Mouse (Mus musculus): ENCODE data around the gene Pcbp3. TPM values are rescaled to one million over a fixed set of nuclear protein-coding genes. Genes with fewer than 3 reads are reported as not detected.

Gene Pcbp3
- polyA plus RNA-seq, 1 experiment, result 235 TPM

DNA sequence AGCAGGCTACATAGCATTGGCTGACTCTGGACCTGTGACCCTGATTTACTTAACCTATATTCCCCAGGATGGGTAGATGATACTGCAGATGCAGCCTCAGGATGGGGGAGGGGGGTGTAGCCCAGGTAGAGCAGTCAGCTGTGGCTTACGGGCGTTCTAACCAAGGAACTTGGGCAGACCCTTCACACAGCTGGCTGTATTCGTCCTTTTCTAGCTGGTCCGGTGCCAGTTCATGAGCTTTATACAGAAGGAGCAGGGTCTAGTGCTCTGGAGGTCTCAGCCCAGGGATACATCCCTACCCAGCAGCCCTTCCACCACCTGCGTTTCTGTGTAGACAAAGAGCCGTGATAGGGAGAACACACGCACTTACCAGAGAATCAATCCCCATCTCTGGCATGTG, 234.4 kb downstream of the Pcbp3 start:
- Histone ChIP-seq H3K27me3 (ENCODE audit: control insufficient read depth, insufficient read depth, low read length) (no peaks in the 10 kb centered on the region), H3K4me3 (ENCODE audit: control insufficient read depth, low read depth, low read length) (no peak overlapping the region), H3K36me3 (ENCODE audit: control insufficient read depth, insufficient read depth, low read length) (no peaks in the 10 kb centered on the region), H3K4me1 (ENCODE audit: control insufficient read depth, insufficient read depth, low read length) (peaks cover 15% of the 10 kb centered on the region), H3K27ac (ENCODE audit: control insufficient read depth, insufficient read depth, low read depth, low read length) (no peak overlapping the region)
- no peak for TF ChIP-seq POLR2A (IDR thresholded peaks at IDR 0.05; ENCODE audit: control insufficient read depth, low read depth, low read length)
- no peak for TF ChIP-seq CTCF (IDR thresholded peaks at IDR 0.05; ENCODE audit: control insufficient read depth, insufficient read depth, insufficient replicate concordance, low read depth, low read length)

- Histone ChIP-seq H3K27me3 (ENCODE audit: control insufficient read depth, insufficient read depth, low read length) (no peaks in the 10 kb centered on the region), H3K36me3 (ENCODE audit: control insufficient read depth, insufficient read depth, low read length) (no peaks in the 10 kb centered on the region), H3K4me3 (ENCODE audit: control insufficient read depth, low read depth, low read length) (no peak overlapping the region), H3K4me1 (ENCODE audit: control insufficient read depth, insufficient read depth, low read length) (peaks cover 15% of the 10 kb centered on the region), H3K27ac (ENCODE audit: control insufficient read depth, insufficient read depth, low read depth, low read length) (no peak overlapping the region)
- TF ChIP-seq CTCF (IDR thresholded peaks at IDR 0.05; ENCODE audit: control insufficient read depth, insufficient read depth, insufficient replicate concordance, low read depth, low read length) (no peak), POLR2A (IDR thresholded peaks at IDR 0.05; ENCODE audit: control insufficient read depth, low read depth, low read length) (no peak)
These were observed 234.8 kb downstream of the Pcbp3 start for GRCm38 (mm10) chr10:76726866-76727265.

DNA sequence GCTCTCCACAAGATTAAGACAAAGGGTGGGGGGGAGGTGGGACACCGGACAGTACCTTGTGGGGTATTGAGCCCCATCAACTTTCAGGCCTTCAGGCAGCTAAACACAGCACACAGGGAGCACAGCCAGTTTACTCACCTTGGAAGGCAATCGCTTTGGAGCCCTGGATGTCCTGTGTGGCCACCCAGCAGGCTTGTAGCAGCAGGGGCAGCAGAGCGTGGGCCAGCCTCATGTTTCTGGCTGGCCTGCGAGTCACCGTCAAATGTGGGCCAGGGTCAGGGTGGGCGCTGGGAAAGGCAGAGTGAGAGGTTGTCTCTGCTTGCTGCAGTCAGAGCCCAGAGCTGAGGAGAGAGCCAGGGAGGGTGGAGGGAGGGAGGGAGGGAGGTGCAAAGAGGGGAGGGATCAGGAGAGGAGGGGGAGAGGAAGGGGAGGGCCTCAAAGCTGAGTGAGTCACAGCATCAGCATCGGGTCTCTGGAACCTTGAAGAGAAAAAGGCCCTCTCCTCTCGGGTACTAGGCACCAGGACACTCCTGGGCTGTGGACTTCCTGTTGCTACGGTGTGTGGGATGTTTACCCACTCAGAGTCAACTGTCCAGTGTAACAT, 235.9 kb downstream of the Pcbp3 start, which contains the start of gene Col6a1:
Col6a1 (minus strand) TSS at position 487 of the 604 bp plus-strand sequence.
- no peaks in the 10 kb centered on the region for H3K36me3 ChIP-seq (ENCODE audit: control insufficient read depth, insufficient read depth, low read length)
- peak within 1 kb of the TSS; percentile 32; the same call in 1 of the 2 replicates for H3K27ac ChIP-seq (ENCODE audit: control insufficient read depth, insufficient read depth, low read depth, low read length)
- peak within 1 kb of the TSS; percentile 34 for H3K4me3 ChIP-seq (ENCODE audit: control insufficient read depth, low read depth, low read length)
- no peaks in the 10 kb centered on the region for H3K27me3 ChIP-seq (ENCODE audit: control insufficient read depth, insufficient read depth, low read length)
- H3K4me1 ChIP-seq (ENCODE audit: control insufficient read depth, insufficient read depth, low read length), result peaks cover 15% of the 10 kb centered on the region
- no peak for TF ChIP-seq POLR2A (IDR thresholded peaks at IDR 0.05; ENCODE audit: control insufficient read depth, low read depth, low read length)
- TF ChIP-seq CTCF (IDR thresholded peaks at IDR 0.05; ENCODE audit: control insufficient read depth, insufficient read depth, insufficient replicate concordance, low read depth, low read length), result no peak

DNA sequence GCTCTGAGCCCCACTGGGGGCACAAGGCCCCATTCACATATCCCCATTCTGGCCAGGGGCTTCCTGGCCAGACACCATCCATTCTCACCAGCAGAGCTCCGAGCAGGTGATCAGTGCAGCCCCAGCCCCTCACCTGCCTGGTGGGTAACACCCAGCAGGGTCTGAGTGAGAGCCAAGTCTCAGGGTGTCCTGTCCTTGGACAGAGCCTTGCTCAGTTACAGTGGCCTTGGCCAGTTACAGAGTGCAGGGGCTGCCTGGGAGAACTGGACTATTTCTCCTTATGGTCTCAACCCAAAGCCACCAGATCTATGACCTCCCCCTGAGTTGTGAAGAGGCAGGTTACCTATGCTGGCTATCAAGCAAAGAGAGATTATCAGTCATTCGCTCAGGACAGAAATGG, 236.6 kb downstream of the Pcbp3 start:
- Histone ChIP-seq H3K4me1 (ENCODE audit: control insufficient read depth, insufficient read depth, low read length) (peaks cover 15% of the 10 kb centered on the region), H3K4me3 (ENCODE audit: control insufficient read depth, low read depth, low read length) (peak overlapping the region; percentile 34), H3K27me3 (ENCODE audit: control insufficient read depth, insufficient read depth, low read length) (no peaks in the 10 kb centered on the region), H3K27ac (ENCODE audit: control insufficient read depth, insufficient read depth, low read depth, low read length) (no peak overlapping the region), H3K36me3 (ENCODE audit: control insufficient read depth, insufficient read depth, low read length) (no peaks in the 10 kb centered on the region)
- no peak for TF ChIP-seq CTCF (IDR thresholded peaks at IDR 0.05; ENCODE audit: control insufficient read depth, insufficient read depth, insufficient replicate concordance, low read depth, low read length)
- no peak for TF ChIP-seq POLR2A (IDR thresholded peaks at IDR 0.05; ENCODE audit: control insufficient read depth, low read depth, low read length)

DNA sequence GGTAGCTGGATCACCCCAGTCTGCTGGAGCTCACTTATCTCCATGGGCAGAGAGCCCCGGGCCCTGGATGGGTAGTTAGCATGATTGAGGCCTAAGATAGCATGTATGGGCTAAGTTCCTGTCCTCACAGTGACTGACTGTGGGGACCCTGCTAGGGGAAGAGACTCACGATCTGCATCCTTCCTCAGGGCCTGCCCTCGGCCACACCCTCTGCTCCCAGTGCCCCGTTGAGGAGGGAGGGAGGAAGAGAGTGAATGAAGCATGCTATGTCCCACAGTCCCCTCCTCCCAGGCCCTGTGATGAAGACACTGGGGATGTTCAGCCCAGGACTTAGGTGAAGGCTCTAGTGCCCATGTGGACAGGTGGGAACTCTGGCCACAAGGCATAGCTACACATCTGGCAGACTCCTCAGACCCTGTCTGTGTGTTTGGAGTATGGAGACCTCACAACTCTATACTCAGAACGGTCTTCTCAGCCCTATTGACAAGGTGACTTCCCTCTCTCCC, 237.4 kb downstream of the Pcbp3 start:
- H3K4me3 ChIP-seq (ENCODE audit: control insufficient read depth, low read depth, low read length), result no peak overlapping the region
- no peak overlapping the region for H3K27ac ChIP-seq (ENCODE audit: control insufficient read depth, insufficient read depth, low read depth, low read length)
- H3K27me3 ChIP-seq (ENCODE audit: control insufficient read depth, insufficient read depth, low read length), result no peaks in the 10 kb centered on the region
- peaks cover 15% of the 10 kb centered on the region for H3K4me1 ChIP-seq (ENCODE audit: control insufficient read depth, insufficient read depth, low read length)
- no peaks in the 10 kb centered on the region for H3K36me3 ChIP-seq (ENCODE audit: control insufficient read depth, insufficient read depth, low read length)
- TF ChIP-seq CTCF (IDR thresholded peaks at IDR 0.05; ENCODE audit: control insufficient read depth, insufficient read depth, insufficient replicate concordance, low read depth, low read length) (no peak), POLR2A (IDR thresholded peaks at IDR 0.05; ENCODE audit: control insufficient read depth, low read depth, low read length) (no peak)

DNA sequence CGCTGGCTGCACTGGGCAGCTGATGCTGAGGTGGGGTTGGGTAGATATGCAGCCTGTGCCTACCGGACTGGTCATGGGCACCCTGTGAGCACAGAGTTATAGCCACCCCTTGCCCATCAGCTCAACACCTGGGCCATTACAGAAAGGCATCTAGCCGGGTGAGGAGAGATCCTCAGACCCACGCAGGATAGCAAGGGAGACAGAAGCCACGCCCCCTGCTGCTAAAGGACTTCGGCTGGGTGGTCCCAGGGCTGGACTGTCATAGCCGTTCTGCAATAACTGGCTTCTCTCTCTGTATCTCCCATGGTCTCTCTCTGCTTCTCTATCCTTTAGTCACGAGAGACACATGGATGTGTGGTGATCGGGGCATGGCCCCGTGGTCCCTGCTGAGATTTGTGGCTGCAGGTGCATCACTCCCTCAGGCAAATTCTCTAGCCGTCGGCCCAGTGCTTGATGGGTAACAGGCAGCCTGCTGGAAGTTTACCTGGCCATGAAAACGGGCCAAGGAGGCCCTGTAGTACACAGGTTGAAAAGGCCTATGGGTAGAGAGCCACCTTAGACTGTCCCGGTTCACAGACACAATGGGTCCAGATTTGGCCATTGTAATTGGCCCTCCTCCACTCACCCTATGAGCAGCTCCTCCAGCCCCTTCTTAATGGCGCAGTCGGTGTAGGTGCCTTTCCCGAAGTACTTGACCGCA, 238.8 kb downstream of the Pcbp3 start:
- Histone ChIP-seq H3K4me3 (ENCODE audit: control insufficient read depth, low read depth, low read length) (no peak overlapping the region), H3K4me1 (ENCODE audit: control insufficient read depth, insufficient read depth, low read length) (peaks cover 13% of the 10 kb centered on the region), H3K27ac (ENCODE audit: control insufficient read depth, insufficient read depth, low read depth, low read length) (no peak overlapping the region), H3K36me3 (ENCODE audit: control insufficient read depth, insufficient read depth, low read length) (no peaks in the 10 kb centered on the region), H3K27me3 (ENCODE audit: control insufficient read depth, insufficient read depth, low read length) (no peaks in the 10 kb centered on the region)
- no peak for TF ChIP-seq POLR2A (IDR thresholded peaks at IDR 0.05; ENCODE audit: control insufficient read depth, low read depth, low read length)
- no peak for TF ChIP-seq CTCF (IDR thresholded peaks at IDR 0.05; ENCODE audit: control insufficient read depth, insufficient read depth, insufficient replicate concordance, low read depth, low read length)

DNA sequence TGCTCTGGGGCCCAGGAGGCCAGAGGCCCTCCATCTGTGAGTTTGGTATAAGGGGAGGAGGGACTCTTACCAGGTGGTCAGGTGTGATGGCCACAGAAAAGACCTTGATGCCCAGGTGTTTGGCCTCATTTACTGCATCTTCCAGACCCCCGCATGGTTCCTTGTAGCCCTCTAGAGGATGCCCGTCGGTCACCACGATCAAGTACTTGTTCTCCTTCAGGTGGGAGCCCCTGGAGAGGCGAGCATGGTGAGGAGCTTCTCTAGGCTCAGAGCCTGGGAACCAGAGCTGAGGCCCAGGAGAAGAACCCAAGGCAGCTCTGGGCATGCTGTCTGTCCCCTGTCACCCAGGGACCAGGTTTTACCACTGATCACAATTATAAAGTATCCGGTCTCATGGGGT, 239.9 kb downstream of the Pcbp3 start:
- Histone ChIP-seq H3K4me3 (ENCODE audit: control insufficient read depth, low read depth, low read length) (no peak overlapping the region), H3K36me3 (ENCODE audit: control insufficient read depth, insufficient read depth, low read length) (no peaks in the 10 kb centered on the region), H3K27ac (ENCODE audit: control insufficient read depth, insufficient read depth, low read depth, low read length) (no peak overlapping the region), H3K27me3 (ENCODE audit: control insufficient read depth, insufficient read depth, low read length) (no peaks in the 10 kb centered on the region), H3K4me1 (ENCODE audit: control insufficient read depth, insufficient read depth, low read length) (peaks cover 9% of the 10 kb centered on the region)
- no peak for TF ChIP-seq POLR2A (IDR thresholded peaks at IDR 0.05; ENCODE audit: control insufficient read depth, low read depth, low read length)
- TF ChIP-seq CTCF (IDR thresholded peaks at IDR 0.05; ENCODE audit: control insufficient read depth, insufficient read depth, insufficient replicate concordance, low read depth, low read length), result no peak
